Mouse (Mus musculus) kidney, postnatal 25 days (tissue): ENCODE measurements around the gene Pllp.

Experiments
- DNase-seq, 2 experiments: peaks; one replicate each; pipeline ENCODE4 v3.0.0; 2021; ENCODE audit warnings: mixed read lengths in 2 of 2

Pllp gene

GRCm38 (mm10) chr8:94695994-94696384 is at the start of gene Pllp:
Pllp (minus strand) TSS chr8:94696278.
- DNase-seq: peak; percentile 65 to 80

DNA sequence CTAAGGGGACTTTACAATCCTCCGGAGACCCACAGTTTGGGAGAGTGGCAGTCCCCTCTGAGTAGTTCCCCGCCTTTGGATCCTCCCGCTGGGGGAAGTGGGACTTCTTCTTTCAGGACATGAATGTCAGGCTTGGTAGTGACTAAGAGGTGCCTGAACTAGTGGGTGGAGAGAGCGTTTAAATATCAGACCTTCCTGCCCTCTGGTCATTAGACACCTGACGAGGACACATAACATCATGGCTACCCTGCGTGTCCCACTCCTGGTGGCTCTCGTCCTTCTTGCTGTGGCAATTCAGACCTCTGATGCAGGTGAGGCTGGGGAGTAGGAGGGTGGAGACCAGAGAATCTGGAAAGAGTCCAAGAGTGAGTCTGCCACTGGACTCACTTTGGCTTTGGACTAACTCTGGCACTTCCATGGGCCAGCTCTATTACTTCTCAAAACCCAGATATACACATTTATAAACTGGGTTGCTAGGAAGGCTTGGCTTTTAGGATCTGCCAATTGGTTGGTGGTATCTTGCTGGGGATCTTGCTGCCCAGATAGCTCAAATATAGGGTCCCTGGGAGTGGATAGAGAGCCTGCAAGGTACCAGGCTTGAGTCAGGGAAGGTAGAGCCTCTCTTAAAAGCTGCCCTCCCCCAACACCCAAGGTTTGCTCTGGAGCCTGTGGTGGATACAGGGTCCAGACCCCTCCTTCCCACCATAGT is 49.6 kb upstream of the Pllp start, which contains the start of gene Ccl22:
Ccl22 (plus strand) TSS at position 115 of the 709 bp plus-strand sequence.
- no peak for DNase-seq

GRCm38 (mm10) chr8:94744972-94745371 is 48.9 kb upstream of the Pllp start:
- DNase-seq: no peak

GRCm38 (mm10) chr8:94744484-94744883 is 48.4 kb upstream of the Pllp start:
- no peak for DNase-seq

DNA sequence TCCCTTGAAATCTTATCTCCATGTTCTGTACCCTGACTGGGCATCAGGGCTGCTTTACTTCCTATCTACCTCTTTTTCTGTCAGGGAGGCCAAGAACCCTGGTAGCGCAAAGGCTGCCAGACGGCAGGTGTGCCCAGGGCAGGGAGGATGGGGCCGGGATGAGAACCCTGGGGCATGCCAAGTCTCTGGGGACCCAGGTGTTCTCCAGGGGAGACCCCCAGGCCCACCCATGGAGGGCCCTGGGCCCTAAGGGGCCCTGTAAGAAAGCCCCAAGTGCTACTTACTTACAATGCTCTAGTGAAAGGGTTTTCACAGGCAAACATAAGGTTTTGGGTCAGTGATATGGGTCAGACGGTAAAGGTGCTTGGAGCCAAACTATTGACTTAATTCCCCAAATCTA is 45.6 kb upstream of the Pllp start:
- DNase-seq: no peak

GRCm38 (mm10) chr8:94740591-94740990 is 44.5 kb upstream of the Pllp start:
- DNase-seq: no peak

DNA sequence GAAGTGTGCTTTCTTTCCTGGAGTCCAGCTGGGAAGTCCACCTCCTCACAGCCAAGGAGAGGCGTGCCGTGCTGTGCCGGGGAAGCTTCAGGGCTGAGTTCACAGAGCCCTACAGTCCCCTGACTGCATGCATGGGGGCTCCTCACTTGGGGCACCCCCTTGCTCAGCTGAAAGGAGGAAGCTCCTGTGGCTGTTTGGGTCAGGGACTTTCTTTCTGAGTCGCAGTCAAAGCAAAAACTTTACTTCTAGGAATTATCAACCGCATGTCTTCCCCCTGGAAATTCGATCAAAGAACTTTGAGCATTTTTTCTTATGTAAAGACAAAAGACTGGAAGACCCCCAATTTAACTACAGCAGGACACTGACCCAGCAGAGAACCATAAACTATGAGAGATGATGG is 43.8 kb upstream of the Pllp start:
- no peak for DNase-seq

- peak; percentile 19 to 37 for DNase-seq
Observed at GRCm38 (mm10) chr8:94735426-94736094, 39.5 kb upstream of the Pllp start.

GRCm38 (mm10) chr8:94734735-94735350 is 38.8 kb upstream of the Pllp start:
- no peak for DNase-seq

DNA sequence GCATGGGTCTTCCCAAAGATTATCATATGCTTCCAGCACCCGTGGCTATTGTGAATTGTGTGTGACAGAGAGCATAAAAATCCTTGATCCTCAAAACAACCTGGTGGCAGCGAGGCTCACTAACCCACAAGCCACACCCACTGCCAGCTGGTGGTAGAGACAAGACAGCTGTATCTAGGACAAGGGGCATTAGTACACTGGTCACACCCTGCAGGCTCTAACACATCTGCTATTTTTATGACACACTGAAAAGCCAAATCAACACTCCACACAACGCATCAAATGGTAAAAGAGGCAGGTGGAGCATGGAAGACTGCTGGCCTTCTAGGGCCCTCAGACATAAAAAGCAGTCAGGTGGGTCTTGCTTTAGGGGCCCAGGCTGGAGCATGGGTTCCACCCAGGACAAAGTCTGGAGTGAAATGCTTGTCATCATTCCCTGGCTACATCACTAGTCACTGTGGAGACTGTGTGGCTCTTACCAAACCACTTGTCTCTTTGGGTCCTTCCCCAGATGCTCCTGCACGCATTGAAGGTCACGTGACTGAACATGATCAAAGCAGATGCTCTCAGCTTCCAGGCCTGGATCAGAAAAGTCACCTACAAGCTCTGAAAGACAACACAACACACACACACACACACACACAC is 37.9 kb upstream of the Pllp start:
- DNase-seq: no peak

GRCm38 (mm10) chr8:94729301-94729700 is 33.2 kb upstream of the Pllp start:
- no peak for DNase-seq

DNA sequence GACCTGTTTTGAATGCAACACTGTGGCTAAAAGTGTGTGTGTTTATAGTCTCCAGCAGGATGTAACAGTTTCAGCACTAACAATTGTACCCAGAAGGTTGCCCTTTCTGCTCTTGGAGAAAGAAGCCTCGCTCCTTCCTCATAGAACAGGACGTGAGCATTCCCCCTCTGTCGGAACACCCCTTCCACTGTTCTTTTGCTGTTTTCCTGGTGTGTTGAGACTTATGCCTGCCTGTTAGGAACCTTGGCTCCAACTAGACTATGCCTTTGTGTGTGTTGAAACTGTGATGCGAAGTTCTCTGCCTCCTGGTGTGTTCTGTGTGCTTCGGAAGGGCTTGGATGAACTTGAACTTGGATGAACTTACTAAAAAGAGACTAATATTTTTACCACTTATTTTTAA is 29.9 kb upstream of the Pllp start:
- no peak for DNase-seq

DNA sequence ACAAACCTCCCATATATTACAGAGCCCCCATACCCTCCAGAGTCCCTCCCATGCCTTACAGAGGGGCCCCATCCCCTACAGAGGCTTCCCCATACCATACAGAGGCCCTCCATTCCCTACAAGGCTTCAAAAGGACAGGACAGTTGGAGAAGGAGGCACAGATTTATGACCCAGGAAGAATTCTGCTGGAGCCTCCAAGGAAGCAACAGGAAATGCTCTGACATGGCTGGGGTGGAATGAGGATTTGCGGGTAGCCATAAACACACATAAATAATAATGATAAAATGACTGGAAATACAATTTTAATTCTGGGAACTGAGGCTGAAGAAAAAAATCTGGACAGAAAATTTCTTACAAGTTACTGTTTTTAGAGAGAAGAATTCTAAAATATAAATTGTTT is 20.8 kb upstream of the Pllp start:
- no peak for DNase-seq

DNA sequence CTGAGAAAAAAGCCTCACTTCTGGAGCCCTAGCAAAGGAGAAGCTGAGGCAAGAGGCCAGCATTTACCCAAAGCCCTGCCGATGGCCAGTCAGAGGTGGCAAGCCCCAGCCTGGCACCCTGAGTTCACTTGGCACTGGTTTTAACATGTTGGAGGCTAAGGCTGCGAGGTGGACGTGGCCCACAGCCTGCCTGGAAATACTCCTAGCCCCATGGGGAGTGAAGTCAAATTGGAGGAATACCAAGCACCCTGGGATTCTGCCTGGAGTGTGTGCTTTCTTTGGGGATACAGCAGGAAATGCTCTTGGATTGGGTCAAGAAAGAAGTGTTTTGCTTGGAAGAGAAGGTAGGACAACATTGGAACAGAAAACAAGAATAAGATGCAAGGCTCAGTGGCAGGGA is 19.8 kb upstream of the Pllp start:
- DNase-seq: peak; percentile 28 to 54

DNA sequence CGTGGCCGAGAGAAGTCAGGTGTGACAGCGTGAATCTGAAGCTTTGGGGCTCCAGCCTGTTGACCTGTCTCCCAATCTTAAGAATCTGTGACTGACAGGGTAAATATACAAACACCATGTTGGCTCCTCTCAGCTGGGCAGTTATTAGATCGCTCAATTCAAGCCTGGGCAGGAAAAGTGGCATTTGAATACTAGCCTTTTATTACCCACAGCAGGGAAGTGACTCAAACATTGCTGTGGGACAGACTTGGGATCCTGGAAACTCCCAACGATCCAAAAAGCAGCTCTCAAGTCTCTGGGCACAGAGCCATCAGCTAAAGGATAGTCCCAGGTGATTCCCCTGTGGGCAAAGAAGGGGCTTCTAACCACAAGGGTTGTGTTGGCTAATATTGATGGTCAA is 18.5 kb upstream of the Pllp start:
- DNase-seq: no peak

- DNase-seq: peak; percentile 40 to 63
Observed at GRCm38 (mm10) chr8:94711160-94711718, 15.2 kb upstream of the Pllp start.

GRCm38 (mm10) chr8:94710336-94710735 is 14.3 kb upstream of the Pllp start:
- DNase-seq: no peak

GRCm38 (mm10) chr8:94706732-94707395 is 10.8 kb upstream of the Pllp start:
- peak; percentile 43 to 64 for DNase-seq

GRCm38 (mm10) chr8:94705581-94706245 is 9.6 kb upstream of the Pllp start:
- peak in 1 of 2 experiments; percentile 45 for DNase-seq

DNA sequence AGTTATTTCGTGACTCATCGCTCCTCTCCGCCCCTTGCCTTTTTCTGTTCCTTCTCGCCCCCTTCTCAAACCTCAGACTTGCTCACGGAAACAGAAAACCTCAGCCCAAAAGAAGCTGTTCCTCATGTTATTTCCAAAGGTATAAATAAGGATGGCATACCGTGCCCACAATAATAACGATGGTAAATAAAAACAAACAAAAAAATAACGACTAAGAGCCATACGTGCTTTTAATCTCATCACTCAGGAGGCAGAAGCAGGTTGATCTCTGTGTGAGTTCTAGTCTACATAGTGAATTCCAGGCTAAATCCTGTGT is 8.5 kb upstream of the Pllp start:
- no peak for DNase-seq

- DNase-seq: peak; percentile 93 to 98
Observed at GRCm38 (mm10) chr8:94703972-94704668, 8.0 kb upstream of the Pllp start.
